Mouse (Mus musculus) liver, embryonic 12.5 days (tissue): ENCODE results near the gene Pdxdc1. TPM values are rescaled to one million over a fixed set of nuclear protein-coding genes. Genes with fewer than 3 reads are reported as not detected.
"Not testable (repeated sequence)": the region's sequence is repeated elsewhere in the genome, so short reads cannot be mapped to it uniquely, and the experiment has no call there.

ENCODE experiments used
- ATAC-seq: fragments of 200-750 bp; cut with Nextera tagmentation; 2 replicates; pipeline ENCODE4 v1.8.0; 2017; ENCODE audit warnings: moderate number of reproducible peaks, mild to moderate bottlenecking, moderate library complexity
- H3K27ac ChIP-seq: fragments of 300-500 bp; sonication (generic); 2 replicates; pipeline ENCODE4 v1.5.1; 2016; ENCODE audit warnings: mild to moderate bottlenecking
- H3K27me3 ChIP-seq: fragments of 300-500 bp; sonication (generic); replicated peaks from 2 replicates; pipeline ENCODE4 v1.6.1; 2016; ENCODE audit warnings: mild to moderate bottlenecking, moderate library complexity
- H3K36me3 ChIP-seq: fragments of 300-500 bp; sonication (generic); 2 replicates; pipeline ENCODE4 v1.6.1; 2016; ENCODE audit warnings: mild to moderate bottlenecking, moderate library complexity
- H3K4me1 ChIP-seq: fragments of 300-500 bp; sonication (generic); 2 replicates; pipeline ENCODE4 v1.6.1; 2016
- H3K4me2 ChIP-seq: fragments of 300-500 bp; sonication (generic); 2 replicates; pipeline ENCODE4 v1.6.1; 2016; ENCODE audit warnings: mild to moderate bottlenecking, moderate library complexity
- H3K4me3 ChIP-seq: fragments of 300-500 bp; sonication (generic); 2 replicates; pipeline ENCODE4 v1.5.1; 2016; ENCODE audit warnings: mild to moderate bottlenecking, moderate library complexity
- H3K9ac ChIP-seq: fragments of 300-500 bp; sonication (generic); 2 replicates; pipeline ENCODE4 v1.6.1; 2016; ENCODE audit warnings: mild to moderate bottlenecking, moderate library complexity
- H3K9me3 ChIP-seq: fragments of 300-500 bp; sonication (generic); replicated peaks from 2 replicates; pipeline ENCODE4 v1.6.1; 2016; ENCODE audit warnings: mild to moderate bottlenecking, moderate library complexity
- WGBS: fragments of 180-500 bp; shearing (Covaris S2); methylation state at CpG from one replicate; pipeline ENCODE4 v1.1.7; 2016; ENCODE audit not compliant: insufficient replicate concordance; 5-methylcytosine and 5-hydroxymethylcytosine counted together
- polyA plus RNA-seq: library from polyadenylated mRNA; unstranded; fragments of >200 nt; fragmentation: Nextera tagmentation; extraction: Ambion mirVana; gene quantifications from 2 replicates; pipeline ENCODE4 v1.2.1, GENCODE M21; 2016

Pdxdc1 gene
- polyA plus RNA-seq, 1 experiment from 2014 or later: 35.5 TPM

- Histone ChIP-seq H3K36me3 (peaks cover 55% of the 10 kb centered on the region), H3K4me3 (no peak overlapping the region), H3K4me1 (no peaks in the 10 kb centered on the region), H3K9me3 (no peaks in the 10 kb centered on the region), H3K27me3 (no peaks in the 10 kb centered on the region), H3K4me2 (no peak overlapping the region), H3K27ac (no peak overlapping the region), H3K9ac (no peak overlapping the region)
- ATAC-seq: no peak
- 85% methylated on average over 4 of the region's 4 CpGs for WGBS
These were observed 27.4 kb downstream of the Pdxdc1 start for GRCm38 (mm10) chr16:13875483-13875882.

- 0 out of 2 replicates have a peak, but pooled peaks have one; percentile 13 for ATAC-seq
- Histone ChIP-seq H3K27me3 (no peaks in the 10 kb centered on the region), H3K9ac (peak overlapping the region; percentile 68), H3K36me3 (peaks cover 39% of the 10 kb centered on the region), H3K27ac (no peak overlapping the region), H3K4me2 (peak overlapping the region; percentile 69), H3K9me3 (no peaks in the 10 kb centered on the region), H3K4me3 (peak overlapping the region; percentile 51), H3K4me1 (peaks cover 16% of the 10 kb centered on the region)
- WGBS: 27% methylated on average over 42 of the region's 42 CpGs
These were observed 34.9 kb downstream of the Pdxdc1 start for GRCm38 (mm10) chr16:13867910-13868514.

- 45% methylated on average over 5 of the region's 5 CpGs for WGBS
- peaks cover 16% of the 10 kb centered on the region for H3K4me1 ChIP-seq
- H3K36me3 ChIP-seq: peaks cover 44% of the 10 kb centered on the region
- peak overlapping the region; percentile 51; the same call in 1 of the 2 replicates for H3K4me3 ChIP-seq
- peak overlapping the region; percentile 69 for H3K4me2 ChIP-seq
- H3K9ac ChIP-seq: peak overlapping the region; percentile 68; the same call in 1 of the 2 replicates
- H3K27ac ChIP-seq, H3K27me3 ChIP-seq, ATAC-seq, H3K9me3 ChIP-seq: not testable (repeated sequence)
These were observed 35.5 kb downstream of the Pdxdc1 start for GRCm38 (mm10) chr16:13867406-13867805.

GRCm38 (mm10) chr16:13866616-13867015 lies 36.3 kb downstream of the Pdxdc1 start:
- 62% methylated on average over 5 of the region's 5 CpGs for WGBS
- Histone ChIP-seq H3K27me3 (no peaks in the 10 kb centered on the region), H3K4me3 (no peak overlapping the region), H3K9me3 (no peaks in the 10 kb centered on the region), H3K36me3 (peaks cover 38% of the 10 kb centered on the region), H3K4me2 (no peak overlapping the region), H3K27ac (no peak overlapping the region), H3K9ac (no peak overlapping the region), H3K4me1 (peaks cover 16% of the 10 kb centered on the region)
- no peak for ATAC-seq

GRCm38 (mm10) chr16:13866076-13866475 lies 36.9 kb downstream of the Pdxdc1 start:
- 42% methylated on average over 4 of the region's 4 CpGs for WGBS
- Histone ChIP-seq H3K4me1 (peaks cover 16% of the 10 kb centered on the region), H3K9ac (no peak overlapping the region), H3K4me3 (no peak overlapping the region), H3K27ac (no peak overlapping the region), H3K36me3 (peaks cover 38% of the 10 kb centered on the region), H3K9me3 (no peaks in the 10 kb centered on the region), H3K27me3 (no peaks in the 10 kb centered on the region), H3K4me2 (no peak overlapping the region)
- ATAC-seq: no peak

- Histone ChIP-seq H3K4me1 (no peaks in the 10 kb centered on the region), H3K36me3 (peaks cover 48% of the 10 kb centered on the region), H3K4me2 (no peak overlapping the region), H3K9ac (no peak overlapping the region), H3K9me3 (no peaks in the 10 kb centered on the region), H3K27me3 (no peaks in the 10 kb centered on the region), H3K27ac (no peak overlapping the region), H3K4me3 (no peak overlapping the region)
- 93% methylated on average over 4 of the region's 4 CpGs for WGBS
- no peak for ATAC-seq
These were observed 49.0 kb downstream of the Pdxdc1 start for GRCm38 (mm10) chr16:13853886-13854285.

GRCm38 (mm10) chr16:13851446-13851845 lies 51.5 kb downstream of the Pdxdc1 start:
- no peak for ATAC-seq
- H3K27me3 ChIP-seq: no peaks in the 10 kb centered on the region
- no peak overlapping the region for H3K27ac ChIP-seq
- H3K4me3 ChIP-seq: no peak overlapping the region
- H3K9me3 ChIP-seq: no peaks in the 10 kb centered on the region
- H3K4me2 ChIP-seq: no peak overlapping the region
- H3K36me3 ChIP-seq: peaks cover 55% of the 10 kb centered on the region
- H3K9ac ChIP-seq: no peak overlapping the region
- peaks cover 6% of the 10 kb centered on the region; the same call in 1 of the 2 replicates for H3K4me1 ChIP-seq
- WGBS: 77% methylated on average over 4 of the region's 4 CpGs

GRCm38 (mm10) chr16:13848310-13848709 lies 54.6 kb downstream of the Pdxdc1 start:
- H3K4me1 ChIP-seq: peaks cover 6% of the 10 kb centered on the region; the same call in 1 of the 2 replicates
- WGBS: 30% methylated on average over 2 of the region's 2 CpGs
- no peak for ATAC-seq

GRCm38 (mm10) chr16:13846675-13847074 lies 56.3 kb downstream of the Pdxdc1 start:
- WGBS: 81% methylated on average over 1 of the region's 1 CpGs
- no peak overlapping the region for H3K9ac ChIP-seq
- H3K4me1 ChIP-seq: peaks cover 6% of the 10 kb centered on the region; the same call in 1 of the 2 replicates
- H3K27ac ChIP-seq: no peak overlapping the region
- no peak overlapping the region for H3K4me3 ChIP-seq
- H3K27me3 ChIP-seq: no peaks in the 10 kb centered on the region
- peaks cover 74% of the 10 kb centered on the region for H3K36me3 ChIP-seq
- ATAC-seq: no peak
- H3K9me3 ChIP-seq: no peaks in the 10 kb centered on the region
- H3K4me2 ChIP-seq: no peak overlapping the region

More at GRCm38 (mm10) chr16:13848310-13848709, 54.6 kb downstream of the Pdxdc1 start:
- Histone ChIP-seq H3K4me3 (no peak overlapping the region), H3K27me3 (no peaks in the 10 kb centered on the region), H3K4me2 (no peak overlapping the region), H3K36me3 (peaks cover 66% of the 10 kb centered on the region), H3K27ac (no peak overlapping the region), H3K9me3 (no peaks in the 10 kb centered on the region), H3K9ac (no peak overlapping the region)

- Histone ChIP-seq H3K9ac (no peak overlapping the region), H3K4me1 (peaks cover 6% of the 10 kb centered on the region; the same call in 1 of the 2 replicates), H3K36me3 (peaks cover 84% of the 10 kb centered on the region), H3K9me3 (no peaks in the 10 kb centered on the region), H3K4me3 (no peak overlapping the region), H3K4me2 (no peak overlapping the region), H3K27me3 (no peaks in the 10 kb centered on the region), H3K27ac (no peak overlapping the region)
- WGBS: 81% methylated on average over 5 of the region's 5 CpGs
- no peak for ATAC-seq
These were observed 57.9 kb downstream of the Pdxdc1 start for GRCm38 (mm10) chr16:13845031-13845430.

- WGBS: 77% methylated on average over 3 of the region's 3 CpGs
- Histone ChIP-seq H3K9ac (no peak overlapping the region), H3K27ac (no peak overlapping the region), H3K4me1 (no peaks in the 10 kb centered on the region), H3K4me3 (no peak overlapping the region), H3K36me3 (peaks cover 92% of the 10 kb centered on the region), H3K27me3 (no peaks in the 10 kb centered on the region), H3K9me3 (no peaks in the 10 kb centered on the region), H3K4me2 (no peak overlapping the region)
- ATAC-seq: no peak
These were observed 62.0 kb downstream of the Pdxdc1 start for GRCm38 (mm10) chr16:13840956-13841355.

- no peak overlapping the region for H3K9ac ChIP-seq
- no peaks in the 10 kb centered on the region for H3K9me3 ChIP-seq
- peaks cover 93% of the 10 kb centered on the region for H3K36me3 ChIP-seq
- no peak for ATAC-seq
- no peaks in the 10 kb centered on the region for H3K4me1 ChIP-seq
- H3K27me3 ChIP-seq: no peaks in the 10 kb centered on the region
- no peak overlapping the region for H3K4me2 ChIP-seq
- H3K27ac ChIP-seq: no peak overlapping the region
- no peak overlapping the region for H3K4me3 ChIP-seq
- WGBS: 76% methylated on average over 7 of the region's 7 CpGs
These were observed 62.9 kb downstream of the Pdxdc1 start for GRCm38 (mm10) chr16:13840056-13840455.

- Histone ChIP-seq H3K9me3 (no peaks in the 10 kb centered on the region), H3K36me3 (peaks cover 97% of the 10 kb centered on the region), H3K4me2 (no peak overlapping the region), H3K4me3 (no peak overlapping the region), H3K4me1 (no peaks in the 10 kb centered on the region), H3K9ac (no peak overlapping the region), H3K27ac (no peak overlapping the region), H3K27me3 (no peaks in the 10 kb centered on the region)
- ATAC-seq: no peak
- 86% methylated on average over 5 of the region's 5 CpGs for WGBS
These were observed 68.5 kb downstream of the Pdxdc1 start for GRCm38 (mm10) chr16:13834382-13834781.
